Mouse (Mus musculus) stomach, embryonic 16.5 days (tissue): ENCODE measurements around the gene Sorbs1. TPM values are rescaled to one million over a fixed set of nuclear protein-coding genes. Genes with fewer than 3 reads are reported as not detected.
"Not testable (repeated sequence)": the region's sequence is repeated elsewhere in the genome, so short reads cannot be mapped to it uniquely, and the experiment has no call there.

ENCODE experiments used
- ATAC-seq: fragments of 200-750 bp; cut with Nextera tagmentation; 2 replicates; pipeline ENCODE4 v1.8.0; 2017; ENCODE audit warnings: moderate number of reproducible peaks, moderate TSS enrichment; ENCODE audit not compliant: insufficient read depth, low FRiP score
- H3K27ac ChIP-seq: fragments of 300-500 bp; sonication (generic); 2 replicates; pipeline ENCODE4 v1.5.1; 2014; ENCODE audit warnings: low read length
- H3K27me3 ChIP-seq: fragments of 300-500 bp; sonication (generic); 2 replicates; pipeline ENCODE4 v1.6.1; 2014; ENCODE audit warnings: low read length, control low read depth, mixed read lengths; ENCODE audit not compliant: control insufficient read depth, insufficient read depth
- H3K36me3 ChIP-seq: fragments of 300-500 bp; sonication (generic); 2 replicates; pipeline ENCODE4 v1.6.1; 2014; ENCODE audit warnings: low read length; ENCODE audit not compliant: control insufficient read depth, insufficient read depth
- H3K4me1 ChIP-seq: fragments of 300-500 bp; sonication (generic); 2 replicates; pipeline ENCODE4 v1.6.1; 2014; ENCODE audit warnings: low read length, control low read depth, mixed read lengths; ENCODE audit not compliant: control insufficient read depth, insufficient read depth
- H3K4me2 ChIP-seq: fragments of 300-500 bp; sonication (generic); 2 replicates; pipeline ENCODE4 v1.6.1; 2014; ENCODE audit warnings: low read depth, low read length, mixed read lengths
- H3K4me3 ChIP-seq: fragments of 300-500 bp; sonication (generic); replicated peaks from 2 replicates; pipeline ENCODE4 v1.5.1; 2014; ENCODE audit warnings: mild to moderate bottlenecking, low read length
- H3K9ac ChIP-seq: fragments of 300-500 bp; sonication (generic); 2 replicates; pipeline ENCODE4 v1.6.1; 2014; ENCODE audit warnings: low read length
- H3K9me3 ChIP-seq: fragments of 300-500 bp; sonication (generic); replicated peaks from 2 replicates; pipeline ENCODE4 v1.6.1; 2016; ENCODE audit warnings: low read length, control low read depth; ENCODE audit not compliant: control insufficient read depth
- WGBS: fragments of 180-500 bp; shearing (Covaris S2); extraction: QIAGEN DNeasy Blood & Tissue Kit; methylation state at CpG from one replicate; pipeline ENCODE4 v1.1.7; 2014; 5-methylcytosine and 5-hydroxymethylcytosine counted together
- polyA plus RNA-seq: library from polyadenylated mRNA; unstranded; fragments of >200 nt; fragmentation: Nextera tagmentation; extraction: Ambion mirVana; gene quantifications from 2 replicates; pipeline ENCODE4 v1.2.1, GENCODE M21; 2015

Sorbs1 gene
- 106 and 114 TPM in 2 replicates for polyA plus RNA-seq

GRCm38 (mm10) chr19:40513632-40514078, at the start of gene Sorbs1:
TSS of gene Sorbs1 (minus strand) at chr19:40513779.
- H3K4me3 ChIP-seq = peak within 1 kb of the TSS; percentile 79
- WGBS = under 1% methylated on average over 51 of the region's 51 CpGs
- H3K9me3 ChIP-seq = no peaks in the 10 kb centered on the region
- H3K36me3 ChIP-seq = no peaks in the 10 kb centered on the region
- peak within 1 kb of the TSS; percentile 94 for H3K4me2 ChIP-seq
- peaks cover 13% of the 10 kb centered on the region; the same call in 1 of the 2 replicates for H3K4me1 ChIP-seq
- H3K27me3 ChIP-seq = no peaks in the 10 kb centered on the region
- peak; percentile 98 for ATAC-seq
- peak within 1 kb of the TSS; percentile 88 for H3K27ac ChIP-seq
- peak within 1 kb of the TSS; percentile 89 for H3K9ac ChIP-seq

GRCm38 (mm10) chr19:40561521-40561920, 47.9 kb upstream of the Sorbs1 start:
- H3K27me3 ChIP-seq, H3K9me3 ChIP-seq, H3K9ac ChIP-seq, H3K4me3 ChIP-seq, ATAC-seq, H3K4me2 ChIP-seq, H3K27ac ChIP-seq, H3K4me1 ChIP-seq: not testable (repeated sequence)
- H3K36me3 ChIP-seq = peaks cover 31% of the 10 kb centered on the region
- 70% methylated on average over 12 of the region's 31 CpGs for WGBS

GRCm38 (mm10) chr19:40556029-40556428, 42.5 kb upstream of the Sorbs1 start:
- no peak for ATAC-seq
- WGBS = 81% methylated on average over 7 of the region's 7 CpGs
- H3K9ac ChIP-seq = no peak overlapping the region
- no peak overlapping the region for H3K4me3 ChIP-seq
- H3K4me2 ChIP-seq = no peak overlapping the region
- H3K36me3 ChIP-seq = peaks cover 25% of the 10 kb centered on the region
- H3K9me3 ChIP-seq = no peaks in the 10 kb centered on the region
- H3K4me1 ChIP-seq = peaks cover 5% of the 10 kb centered on the region; the same call in 1 of the 2 replicates
- H3K27me3 ChIP-seq = no peaks in the 10 kb centered on the region
- H3K27ac ChIP-seq = no peak overlapping the region

- Histone ChIP-seq H3K4me2 (no peak overlapping the region), H3K9ac (no peak overlapping the region), H3K4me1 (peaks cover 5% of the 10 kb centered on the region; the same call in 1 of the 2 replicates), H3K9me3 (no peaks in the 10 kb centered on the region), H3K4me3 (no peak overlapping the region), H3K36me3 (peaks cover 29% of the 10 kb centered on the region), H3K27me3 (no peaks in the 10 kb centered on the region), H3K27ac (peak overlapping the region; percentile 56; the same call in 1 of the 2 replicates)
- ATAC-seq = no peak
- WGBS = 94% methylated on average over 8 of the region's 8 CpGs
Observed at GRCm38 (mm10) chr19:40555136-40555535, 41.6 kb upstream of the Sorbs1 start.

- Histone ChIP-seq H3K4me3 (no peak overlapping the region), H3K4me1 (peaks cover 6% of the 10 kb centered on the region; the same call in 1 of the 2 replicates), H3K27ac (peak overlapping the region; percentile 56), H3K9ac (0 out of 2 replicates have a peak overlapping the region, but pooled peaks have one; percentile 43), H3K9me3 (no peaks in the 10 kb centered on the region), H3K27me3 (no peaks in the 10 kb centered on the region), H3K36me3 (peaks cover 29% of the 10 kb centered on the region), H3K4me2 (no peak overlapping the region)
- no peak for ATAC-seq
- 65% methylated on average over 11 of the region's 11 CpGs for WGBS
Observed at GRCm38 (mm10) chr19:40554343-40554742, 40.8 kb upstream of the Sorbs1 start.

- 55% methylated on average over 6 of the region's 6 CpGs for WGBS
- H3K36me3 ChIP-seq = peaks cover 29% of the 10 kb centered on the region
- no peak overlapping the region for H3K9ac ChIP-seq
- peak; percentile 48; the same call in 1 of the 2 replicates for ATAC-seq
- no peaks in the 10 kb centered on the region for H3K27me3 ChIP-seq
- no peak overlapping the region for H3K4me2 ChIP-seq
- no peak overlapping the region for H3K4me3 ChIP-seq
- no peaks in the 10 kb centered on the region for H3K9me3 ChIP-seq
- H3K27ac ChIP-seq = peak overlapping the region; percentile 56
- peaks cover 8% of the 10 kb centered on the region; the same call in 1 of the 2 replicates for H3K4me1 ChIP-seq
Observed at GRCm38 (mm10) chr19:40553849-40554248, 40.3 kb upstream of the Sorbs1 start.

GRCm38 (mm10) chr19:40553014-40553789, 39.6 kb upstream of the Sorbs1 start:
- no peak overlapping the region for H3K4me2 ChIP-seq
- no peaks in the 10 kb centered on the region for H3K27me3 ChIP-seq
- H3K4me1 ChIP-seq = peaks cover 8% of the 10 kb centered on the region; the same call in 1 of the 2 replicates
- H3K36me3 ChIP-seq = peaks cover 29% of the 10 kb centered on the region
- 87% methylated on average over 14 of the region's 14 CpGs for WGBS
- H3K9ac ChIP-seq = no peak overlapping the region
- no peaks in the 10 kb centered on the region for H3K9me3 ChIP-seq
- peak overlapping the region; percentile 8; the same call in 1 of the 2 replicates for H3K27ac ChIP-seq
- no peak for ATAC-seq
- no peak overlapping the region for H3K4me3 ChIP-seq

- H3K9ac ChIP-seq = no peak overlapping the region
- H3K4me1 ChIP-seq = peaks cover 3% of the 10 kb centered on the region; the same call in 1 of the 2 replicates
- WGBS = 49% methylated on average over 6 of the region's 6 CpGs
Observed at GRCm38 (mm10) chr19:40549516-40550135, 36.0 kb upstream of the Sorbs1 start.

More at GRCm38 (mm10) chr19:40549516-40550135, 36.0 kb upstream of the Sorbs1 start:
- no peak overlapping the region for H3K4me2 ChIP-seq
- no peak overlapping the region for H3K4me3 ChIP-seq
- H3K27ac ChIP-seq = peak overlapping the region; percentile 87
- no peaks in the 10 kb centered on the region for H3K9me3 ChIP-seq
- H3K36me3 ChIP-seq = peaks cover 12% of the 10 kb centered on the region; the same call in 1 of the 2 replicates
- H3K27me3 ChIP-seq = no peaks in the 10 kb centered on the region
- peak; percentile 53; the same call in 1 of the 2 replicates for ATAC-seq
